Mouse (Mus musculus) G1E (cell line): ENCODE results near the gene Atp5mpl. TPM values are rescaled to one million over a fixed set of nuclear protein-coding genes. Genes with fewer than 3 reads are reported as not detected.

ENCODE experiments used
- ATAC-seq: 2 replicates; pipeline ENCODE4 v1.8.0; 2016; ENCODE audit warnings: mild to moderate bottlenecking; ENCODE audit not compliant: insufficient number of reproducible peaks, poor library complexity, low FRiP score, severe bottlenecking; ENCODE audit errors: extremely low read depth
- DNase-seq: peaks from one replicate; pipeline ENCODE4 v3.0.0; 2012; ENCODE audit warnings: low spot score
- H3K27me3 ChIP-seq: 2 replicates; pipeline ENCODE4 v1.6.1; 2012; ENCODE audit warnings: mild to moderate bottlenecking, low read length, inconsistent platforms; ENCODE audit not compliant: insufficient read depth
- H3K36me3 ChIP-seq: replicated peaks from 2 replicates; pipeline ENCODE3; 2012; ENCODE audit warnings: mild to moderate bottlenecking, inconsistent platforms
- H3K4me1 ChIP-seq: 2 replicates; pipeline ENCODE4 v1.6.1; 2012; ENCODE audit warnings: low read depth, low read length, inconsistent platforms, mixed read lengths; ENCODE audit not compliant: insufficient read depth
- H3K4me3 ChIP-seq: 2 replicates; pipeline ENCODE4 v1.5.1; 2012; ENCODE audit warnings: low read depth, mild to moderate bottlenecking, inconsistent platforms, low read length, moderate library complexity, mixed read lengths
- H3K9me3 ChIP-seq: replicated peaks from 2 replicates; pipeline ENCODE4 v1.6.1; 2012; ENCODE audit warnings: inconsistent platforms
- CTCF ChIP-seq: IDR thresholded peaks from 2 replicates; pipeline ENCODE4 v1.5.1; 2012; ENCODE audit warnings: low read depth, low read length, inconsistent platforms, mixed read lengths
- GATA1 ChIP-seq: IDR thresholded peaks from 2 replicates; pipeline ENCODE4 v1.6.1; 2012; ENCODE audit warnings: borderline replicate concordance, low read length, inconsistent platforms, mixed read lengths
- GATA2 ChIP-seq: IDR thresholded peaks from 2 replicates; pipeline ENCODE4 v1.6.1; 2012; ENCODE audit warnings: low read depth, low read length, inconsistent platforms, borderline replicate concordance
- POLR2AphosphoS5 ChIP-seq: IDR thresholded peaks from 2 replicates; pipeline ENCODE4 v1.6.1; 2012; ENCODE audit warnings: low read depth, low read length, inconsistent platforms; ENCODE audit not compliant: insufficient replicate concordance
- TAL1 ChIP-seq: conservative IDR thresholded peaks from 2 replicates; pipeline ENCODE4 v1.6.1; 2012; ENCODE audit warnings: low read depth, low read length, inconsistent platforms, mixed read lengths
- polyA plus RNA-seq: library from polyadenylated mRNA; stranded (reverse); fragments of >175 nt; gene quantifications from 2 replicates; pipeline ENCODE4 v1.2.3, GENCODE M21; 2012
- total RNA-seq, 2 experiments: library from RNA; stranded (forward) in 1 of 2; stranded (reverse) in 1 of 2; fragments of 200-1000 nt in 1 of 2; fragments of >200 nt in 1 of 2; fragmentation: Nextera tagmentation in 1 of 2; gene quantifications; 2 replicates each; pipeline ENCODE4 v1.2.3; 2014 to 2017

Atp5mpl gene
- total and polyA plus RNA-seq, 3 experiments = 17.7 to 1,593 (median 56.4) TPM

GRCm38 (mm10) chr12:111912802-111913201 is 54.0 kb downstream of the Atp5mpl start:
- H3K36me3 ChIP-seq = no peaks in the 10 kb centered on the region
- ATAC-seq (no peak), DNase-seq (no peak)
- no peak for TF ChIP-seq POLR2AphosphoS5
- TF ChIP-seq TAL1 = no peak
- no peak for TF ChIP-seq GATA2
- H3K4me1 ChIP-seq = peaks cover 47% of the 10 kb centered on the region
- no peak overlapping the region for H3K4me3 ChIP-seq
- H3K27me3 ChIP-seq = peaks cover 78% of the 10 kb centered on the region
- no peaks in the 10 kb centered on the region for H3K9me3 ChIP-seq

- Histone ChIP-seq H3K27me3 (peaks cover 68% of the 10 kb centered on the region), H3K4me3 (no peak overlapping the region), H3K4me1 (peaks cover 46% of the 10 kb centered on the region), H3K36me3 (no peaks in the 10 kb centered on the region), H3K9me3 (no peaks in the 10 kb centered on the region)
- TF ChIP-seq GATA1 = no peak
- no peak for TF ChIP-seq GATA2
- TF ChIP-seq TAL1 = no peak
- TF ChIP-seq POLR2AphosphoS5 = no peak
- no peak for TF ChIP-seq CTCF
- DNase-seq (no peak), ATAC-seq (no peak)
Measured at GRCm38 (mm10) chr12:111911796-111912195, 55.0 kb downstream of the Atp5mpl start.

Other genes starting within 250 kb of the Atp5mpl start
- gene Klc1, start 208.1 kb downstream of the Atp5mpl start, total RNA-seq (2014; fragmentation: Nextera tagmentation) = 53.9 and 57.2 TPM in 2 replicates
- 68.2 and 70.6 TPM in 2 replicates for gene Klc1, start 208.1 kb downstream of the Atp5mpl start, total RNA-seq (2017)
- gene Klc1, start 208.1 kb downstream of the Atp5mpl start, polyA plus RNA-seq = 65.0 and 68.9 TPM in 2 replicates
- 18.3 and 26.0 TPM in 2 replicates for gene Xrcc3, start 153.1 kb downstream of the Atp5mpl start, total RNA-seq (2014; fragmentation: Nextera tagmentation)
- 10.8 and 16.1 TPM in 2 replicates for gene Xrcc3, start 153.1 kb downstream of the Atp5mpl start, total RNA-seq (2017)
- gene Xrcc3, start 153.1 kb downstream of the Atp5mpl start, polyA plus RNA-seq = 13.5 and 21.7 TPM in 2 replicates
- 13.8 and 21.1 TPM in 2 replicates for gene Zfyve21, start 152.8 kb downstream of the Atp5mpl start, total RNA-seq (2014; fragmentation: Nextera tagmentation)
- gene Zfyve21, start 152.8 kb downstream of the Atp5mpl start, total RNA-seq (2017) = 32.5 and 33.9 TPM in 2 replicates
- 13.9 and 14.8 TPM in 2 replicates for gene Zfyve21, start 152.8 kb downstream of the Atp5mpl start, polyA plus RNA-seq
- gene Ppp1r13b, start 58.9 kb downstream of the Atp5mpl start, total RNA-seq (2014; fragmentation: Nextera tagmentation) = 41.7 and 51.5 TPM in 2 replicates
- gene Ppp1r13b, start 58.9 kb downstream of the Atp5mpl start, total RNA-seq (2017) = 16.4 and 19.7 TPM in 2 replicates
- 27.8 and 28.1 TPM in 2 replicates for gene Ppp1r13b, start 58.9 kb downstream of the Atp5mpl start, polyA plus RNA-seq
- not detected in 2 replicates for gene Tdrd9, start 4.6 kb upstream of the Atp5mpl start, total RNA-seq (2014; fragmentation: Nextera tagmentation)
- gene Tdrd9, start 4.6 kb upstream of the Atp5mpl start, total RNA-seq (2017) = 0.12 and 0.76 TPM in 2 replicates
- not detected in 2 replicates for gene Tdrd9, start 4.6 kb upstream of the Atp5mpl start, polyA plus RNA-seq
- gene Rd3l, start 14.3 kb upstream of the Atp5mpl start, total RNA-seq (2014; fragmentation: Nextera tagmentation) = not detected in 2 replicates
- gene Rd3l, start 14.3 kb upstream of the Atp5mpl start, total RNA-seq (2017) = 0.12 and 0.16 TPM in 2 replicates
- not detected in 2 replicates for gene Rd3l, start 14.3 kb upstream of the Atp5mpl start, polyA plus RNA-seq
- not detected in 2 replicates for gene Aspg, start 139.7 kb upstream of the Atp5mpl start, total RNA-seq (2014; fragmentation: Nextera tagmentation)
- 0.33 TPM in 1 of 2 replicates, not detected in the other for gene Aspg, start 139.7 kb upstream of the Atp5mpl start, total RNA-seq (2017)
- gene Aspg, start 139.7 kb upstream of the Atp5mpl start, polyA plus RNA-seq = not detected in 2 replicates
- gene Kif26a, start 179.2 kb upstream of the Atp5mpl start, total RNA-seq (2014; fragmentation: Nextera tagmentation) = not detected in 2 replicates
- gene Kif26a, start 179.2 kb upstream of the Atp5mpl start, total RNA-seq (2017) = 0.06 TPM in 1 of 2 replicates, not detected in the other
- not detected in 2 replicates for gene Kif26a, start 179.2 kb upstream of the Atp5mpl start, polyA plus RNA-seq